Mouse (Mus musculus) ES-E14 (cell line): ENCODE results near the gene Nrd1.

Source experiments
- HCFC1 ChIP-seq: IDR thresholded peaks from 2 replicates; pipeline ENCODE4 v1.6.1; 2012; ENCODE audit warnings: low read length, inconsistent platforms, borderline replicate concordance; ENCODE audit not compliant: insufficient read depth
- ZNF384 ChIP-seq: IDR thresholded peaks from 2 replicates; pipeline ENCODE4 v1.6.1; 2012; ENCODE audit warnings: low read depth, low read length, inconsistent platforms

- TF ChIP-seq HCFC1 (no peak), ZNF384 (no peak)
Measured at GRCm38 (mm10) chr4:109029857-109030256, 29.4 kb downstream of the Nrd1 start.
